Mouse (Mus musculus): ENCODE results near the gene Acp2.

DNA sequence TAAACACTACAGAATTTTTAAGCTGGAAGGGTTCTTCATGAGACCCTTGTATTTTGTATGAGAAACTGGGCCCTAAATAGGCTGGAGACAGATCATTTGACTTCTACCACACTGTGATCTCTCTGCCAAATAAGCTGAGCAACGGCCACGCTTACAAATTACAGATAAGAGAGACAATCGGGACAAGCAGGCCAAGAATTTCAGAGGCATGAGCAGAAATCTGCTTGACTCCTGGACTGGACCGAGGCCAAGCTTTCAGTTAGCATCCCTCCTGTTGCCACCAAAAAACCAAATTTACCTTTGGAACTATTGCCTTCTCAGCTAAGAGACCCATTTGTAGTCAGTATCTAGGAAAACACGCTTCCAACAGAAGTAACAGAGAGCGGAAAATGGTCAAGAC lies 42.1 kb upstream of the Acp2 start:
- TF ChIP-seq CTCF (IDR thresholded peaks at IDR 0.05; ENCODE audit: extremely low read depth, insufficient read length, insufficient replicate concordance, low read depth, low read length): no peak
- TF ChIP-seq POLR2A (IDR thresholded peaks at IDR 0.05; ENCODE audit: low read depth, low read length): no peak

Measured in small intestine, adult 2 months (tissue).